Mouse (Mus musculus) forebrain, embryonic 11.5 days (tissue): ENCODE results near the gene P2rx1. TPM values are rescaled to one million over a fixed set of nuclear protein-coding genes. Genes with fewer than 3 reads are reported as not detected.

ENCODE experiments used
- ATAC-seq: fragments of 200-750 bp; cut with Nextera tagmentation; replicated peaks from 2 replicates; pipeline ENCODE4 v1.8.0; 2017; ENCODE audit warnings: moderate TSS enrichment; ENCODE audit not compliant: low FRiP score
- DNase-seq: peaks from one replicate; pipeline ENCODE4 v3.0.0-alpha.2; 2017; ENCODE audit warnings: low spot score
- H3K27ac ChIP-seq: fragments of 300-500 bp; sonication (generic); 2 replicates; pipeline ENCODE4 v1.5.1; 2014; ENCODE audit warnings: low read depth, low read length
- H3K27me3 ChIP-seq: fragments of 300-500 bp; sonication (generic); 2 replicates; pipeline ENCODE4 v1.6.1; 2014; ENCODE audit warnings: mild to moderate bottlenecking, low read length, mixed read lengths; ENCODE audit not compliant: control insufficient read depth, insufficient read depth
- H3K36me3 ChIP-seq: fragments of 300-500 bp; sonication (generic); 2 replicates; pipeline ENCODE4 v1.6.1; 2014; ENCODE audit warnings: mild to moderate bottlenecking, low read length, moderate library complexity, mixed read lengths; ENCODE audit not compliant: control insufficient read depth, insufficient read depth
- H3K4me1 ChIP-seq: fragments of 300-500 bp; sonication (generic); replicated peaks from 2 replicates; pipeline ENCODE4 v1.6.1; 2014; ENCODE audit warnings: low read length, mixed read lengths; ENCODE audit not compliant: control insufficient read depth, insufficient read depth
- H3K4me2 ChIP-seq: fragments of 300-500 bp; sonication (generic); 2 replicates; pipeline ENCODE4 v1.6.1; 2014; ENCODE audit warnings: low read depth, mild to moderate bottlenecking, low read length, moderate library complexity, mixed read lengths; ENCODE audit not compliant: severe bottlenecking
- H3K4me3 ChIP-seq: fragments of 300-500 bp; sonication (generic); 2 replicates; pipeline ENCODE4 v1.5.1; 2014; ENCODE audit warnings: low read depth, low read length
- H3K9ac ChIP-seq: fragments of 300-500 bp; sonication (generic); 2 replicates; pipeline ENCODE4 v1.6.1; 2014; ENCODE audit warnings: low read length
- H3K9me3 ChIP-seq: fragments of 300-500 bp; sonication (generic); 2 replicates; pipeline ENCODE4 v1.6.1; 2016; ENCODE audit warnings: low read length, mixed read lengths; ENCODE audit not compliant: control insufficient read depth
- WGBS: fragments of 180-500 bp; shearing (Covaris S2); extraction: QIAGEN DNeasy Blood & Tissue Kit; methylation state at CpG from one replicate; pipeline ENCODE4 v1.1.7; 2014; 5-methylcytosine and 5-hydroxymethylcytosine counted together
- microRNA-seq: library from miRNA; unstranded; fragments of <30 nt; microRNA quantifications from one replicate; pipeline ENCODE4, GENCODE M21; 2016; ENCODE audit not compliant: insufficient number of aligned reads
- polyA plus RNA-seq: library from polyadenylated mRNA; unstranded; fragments of >200 nt; fragmentation: Nextera tagmentation; extraction: Ambion mirVana; gene quantifications from 2 replicates; pipeline ENCODE4 v1.2.1, GENCODE M21; 2014

The P2rx1 gene
- polyA plus RNA-seq, 1 experiment from 2014 or later = 1.1 TPM

- Histone ChIP-seq H3K27ac (no peak overlapping the region), H3K4me1 (no peaks in the 10 kb centered on the region), H3K4me2 (no peak overlapping the region), H3K4me3 (no peak overlapping the region), H3K27me3 (no peaks in the 10 kb centered on the region), H3K9ac (no peak overlapping the region), H3K9me3 (no peaks in the 10 kb centered on the region), H3K36me3 (no peaks in the 10 kb centered on the region; the same call in 1 of the 2 replicates)
- DNase-seq = no peak
- no peak for ATAC-seq
- 97% methylated on average over 3 of the region's 3 CpGs for WGBS
These were observed 60.7 kb downstream of the P2rx1 start for GRCm38 (mm10) chr11:73059630-73060029.

- ATAC-seq (no peak), DNase-seq (peak; percentile 16)
- no peak overlapping the region for H3K4me3 ChIP-seq
- peaks cover 4% of the 10 kb centered on the region; the same call in 1 of the 2 replicates for H3K36me3 ChIP-seq
- 98% methylated on average over 3 of the region's 3 CpGs for WGBS
- no peaks in the 10 kb centered on the region for H3K27me3 ChIP-seq
- H3K4me1 ChIP-seq = no peaks in the 10 kb centered on the region
- no peak overlapping the region for H3K27ac ChIP-seq
- H3K4me2 ChIP-seq = no peak overlapping the region
- no peaks in the 10 kb centered on the region for H3K9me3 ChIP-seq
- no peak overlapping the region for H3K9ac ChIP-seq
These were observed 62.5 kb downstream of the P2rx1 start for GRCm38 (mm10) chr11:73061413-73061812.

Small RNA genes within 50 kb of the gene (microRNA-seq; reads per million reads assigned to microRNA genes)
- gene Gm44467 = not detected

Other genes starting within 250 kb of the P2rx1 start
- gene Cyb5d2, start 203.0 kb upstream of the P2rx1 start, polyA plus RNA-seq = 3.8 and 5.6 TPM in 2 replicates
- 10.6 and 11.0 TPM in 2 replicates for gene Zzef1, start 202.9 kb upstream of the P2rx1 start, polyA plus RNA-seq
- 0.73 and 1.3 TPM in 2 replicates for gene Atp2a3, start 37.9 kb upstream of the P2rx1 start, polyA plus RNA-seq
- gene Camkk1, start 19.9 kb downstream of the P2rx1 start, polyA plus RNA-seq = 4.7 and 5.2 TPM in 2 replicates
- 12.6 and 13.2 TPM in 2 replicates for gene Ncbp3, start 48.7 kb downstream of the P2rx1 start, polyA plus RNA-seq
- gene Itgae, start 91.5 kb downstream of the P2rx1 start, polyA plus RNA-seq = 0.36 and 0.64 TPM in 2 replicates
- gene Haspin, start 139.2 kb downstream of the P2rx1 start, polyA plus RNA-seq = 22.0 and 23.6 TPM in 2 replicates
- 0.12 TPM in 1 of 2 replicates, not detected in the other for gene P2rx5, start 161.3 kb downstream of the P2rx1 start, polyA plus RNA-seq
- gene Emc6, start 177.9 kb downstream of the P2rx1 start, polyA plus RNA-seq = 122 and 135 TPM in 2 replicates
- 157 and 171 TPM in 2 replicates for gene Tax1bp3, start 178.0 kb downstream of the P2rx1 start, polyA plus RNA-seq
- gene Ctns, start 199.9 kb downstream of the P2rx1 start, polyA plus RNA-seq = 19.7 and 19.8 TPM in 2 replicates
- 0.72 and 1.0 TPM in 2 replicates for gene Shpk, start 200.4 kb downstream of the P2rx1 start, polyA plus RNA-seq
- not detected in 2 replicates for gene Trpv1, start 235.2 kb downstream of the P2rx1 start, polyA plus RNA-seq